Mouse (Mus musculus): ENCODE data around the gene Parp9. TPM values are rescaled to one million over a fixed set of nuclear protein-coding genes. Genes with fewer than 3 reads are reported as not detected.
"Not testable (repeated sequence)": the region's sequence is repeated elsewhere in the genome, so short reads cannot be mapped to it uniquely, and the experiment has no call there.

Parp9 gene
- total RNA-seq, 1 experiment, result 4.8 TPM

- Histone ChIP-seq H3K9me3 (ENCODE audit: control insufficient read depth, insufficient read depth, low read depth, low read length) (no peaks in the 10 kb centered on the region), H3K9ac (ENCODE audit: insufficient read depth, low read depth, low read length, poor library complexity, severe bottlenecking) (no peak overlapping the region), H3K4me1 (ENCODE audit: control insufficient read depth in 2 of 2, insufficient read depth in 2 of 2, low read length in 2 of 2, poor library complexity in 1 of 2) (peaks cover 0 to 2% of the 10 kb centered on the region in 2 experiments; a peak in 1 of 4 replicates), H3K36me3 (ENCODE audit: control insufficient read depth, insufficient read depth, low read length, poor library complexity, severe bottlenecking) (no peaks in the 10 kb centered on the region), H3K27ac (ENCODE audit: insufficient read depth, low read depth, low read length, poor library complexity, severe bottlenecking) (no peak overlapping the region), H3K4me3 (ENCODE audit: insufficient read depth in 1 of 2, low read depth in 1 of 2, low read length in 2 of 2, poor library complexity in 1 of 2, severe bottlenecking in 1 of 2) (no peak overlapping the region)
- TF ChIP-seq HCFC1 (IDR thresholded peaks at IDR 0.05; ENCODE audit: borderline replicate concordance, insufficient read depth, low read length) (no peak), ZNF384 (IDR thresholded peaks at IDR 0.05; ENCODE audit: low read depth, low read length) (no peak), CHD2 (IDR thresholded peaks at IDR 0.05; ENCODE audit: low read depth, low read length) (no peak), MAFK (IDR thresholded peaks at IDR 0.05; ENCODE audit: insufficient read depth, low read depth, low read length) (no peak), ZC3H11A (IDR thresholded peaks at IDR 0.05; ENCODE audit: borderline replicate concordance, low read depth, low read length) (no peak)
- in situ Hi-C loops (cut with MboI; ENCODE audit: low sequenced_read_pairs in 2 of 2, unreplicated experiment in 2 of 2), result no loop called here
- peak; percentile 31 for DNase-seq (ENCODE audit: low read depth, low spot score)
These were observed 3.1 kb downstream of the Parp9 start for GRCm38 (mm10) chr16:35941382-35941781.

DNA sequence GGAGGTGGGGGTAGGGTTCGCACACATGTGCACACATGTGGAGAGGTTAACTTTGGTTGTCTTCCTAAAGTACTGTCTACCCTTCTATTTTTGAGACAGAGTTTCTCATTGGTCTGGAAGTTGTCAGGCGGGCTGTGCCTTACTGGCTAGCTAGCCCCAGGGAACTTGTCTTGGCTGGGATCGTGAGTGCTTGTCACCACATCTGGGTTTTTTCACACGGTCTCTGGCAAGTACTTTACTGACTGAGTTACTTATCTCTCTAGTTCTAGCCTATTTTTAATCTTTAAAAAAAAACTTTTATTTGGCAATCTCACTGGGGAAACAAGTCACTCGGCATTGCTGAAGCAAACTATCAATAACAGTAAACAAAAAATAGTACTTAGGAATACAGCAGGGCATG is 11.0 kb downstream of the Parp9 start:
- Histone ChIP-seq H3K27ac (ENCODE audit: insufficient read depth, low read depth, low read length, poor library complexity, severe bottlenecking) (no peak overlapping the region), H3K9me3 (ENCODE audit: control insufficient read depth, insufficient read depth, low read depth, low read length) (no peaks in the 10 kb centered on the region), H3K4me1 (ENCODE audit: control insufficient read depth in 2 of 2, insufficient read depth in 2 of 2, low read length in 2 of 2, poor library complexity in 1 of 2) (peaks cover 0 to 9% of the 10 kb centered on the region in 2 experiments; a peak in 2 of 4 replicates), H3K9ac (ENCODE audit: insufficient read depth, low read depth, low read length, poor library complexity, severe bottlenecking) (no peak overlapping the region), H3K36me3 (ENCODE audit: control insufficient read depth, insufficient read depth, low read length, poor library complexity, severe bottlenecking) (no peaks in the 10 kb centered on the region; the same call in 1 of the 2 replicates), H3K4me3 (ENCODE audit: insufficient read depth in 1 of 2, low read depth in 1 of 2, low read length in 2 of 2, poor library complexity in 1 of 2, severe bottlenecking in 1 of 2) (no peak overlapping the region)
- TF ChIP-seq CHD2 (IDR thresholded peaks at IDR 0.05; ENCODE audit: low read depth, low read length) (no peak), ZC3H11A (IDR thresholded peaks at IDR 0.05; ENCODE audit: borderline replicate concordance, low read depth, low read length) (no peak), HCFC1 (IDR thresholded peaks at IDR 0.05; ENCODE audit: borderline replicate concordance, insufficient read depth, low read length) (no peak), ZNF384 (IDR thresholded peaks at IDR 0.05; ENCODE audit: low read depth, low read length) (no peak), MAFK (IDR thresholded peaks at IDR 0.05; ENCODE audit: insufficient read depth, low read depth, low read length) (no peak)
- in situ Hi-C loops (cut with MboI; ENCODE audit: low sequenced_read_pairs in 2 of 2, unreplicated experiment in 2 of 2), result no loop called here
- no peak for DNase-seq (ENCODE audit: low read depth, low spot score)

- Histone ChIP-seq H3K27ac (ENCODE audit: insufficient read depth, low read depth, low read length, poor library complexity, severe bottlenecking) (peak overlapping the region; percentile 23; the same call in 1 of the 2 replicates), H3K9ac (ENCODE audit: insufficient read depth, low read depth, low read length, poor library complexity, severe bottlenecking) (no peak overlapping the region), H3K4me1 (ENCODE audit: control insufficient read depth in 2 of 2, insufficient read depth in 2 of 2, low read length in 2 of 2, poor library complexity in 1 of 2) (peaks cover 0 to 9% of the 10 kb centered on the region in 2 experiments; a peak in 2 of 4 replicates), H3K36me3 (ENCODE audit: control insufficient read depth, insufficient read depth, low read length, poor library complexity, severe bottlenecking) (no peaks in the 10 kb centered on the region; the same call in 1 of the 2 replicates), H3K9me3 (ENCODE audit: control insufficient read depth, insufficient read depth, low read depth, low read length) (no peaks in the 10 kb centered on the region), H3K4me3 (ENCODE audit: insufficient read depth in 1 of 2, low read depth in 1 of 2, low read length in 2 of 2, poor library complexity in 1 of 2, severe bottlenecking in 1 of 2) (no peak overlapping the region)
- in situ Hi-C loops (cut with MboI; ENCODE audit: low sequenced_read_pairs in 2 of 2, unreplicated experiment in 2 of 2), result no loop called here
- no peak for DNase-seq (ENCODE audit: low read depth, low spot score)
- TF ChIP-seq ZC3H11A (IDR thresholded peaks at IDR 0.05; ENCODE audit: borderline replicate concordance, low read depth, low read length) (no peak), HCFC1 (IDR thresholded peaks at IDR 0.05; ENCODE audit: borderline replicate concordance, insufficient read depth, low read length) (no peak), CHD2 (IDR thresholded peaks at IDR 0.05; ENCODE audit: low read depth, low read length) (no peak), MAFK (IDR thresholded peaks at IDR 0.05; ENCODE audit: insufficient read depth, low read depth, low read length) (no peak), ZNF384 (IDR thresholded peaks at IDR 0.05; ENCODE audit: low read depth, low read length) (no peak)
These were observed 12.9 kb downstream of the Parp9 start for GRCm38 (mm10) chr16:35951216-35951615.

- DNase-seq (ENCODE audit: low read depth, low spot score), result no peak
- TF ChIP-seq HCFC1 (IDR thresholded peaks at IDR 0.05; ENCODE audit: borderline replicate concordance, insufficient read depth, low read length) (no peak), ZC3H11A (IDR thresholded peaks at IDR 0.05; ENCODE audit: borderline replicate concordance, low read depth, low read length) (no peak), CHD2 (IDR thresholded peaks at IDR 0.05; ENCODE audit: low read depth, low read length) (no peak), MAFK (IDR thresholded peaks at IDR 0.05; ENCODE audit: insufficient read depth, low read depth, low read length) (no peak), ZNF384 (IDR thresholded peaks at IDR 0.05; ENCODE audit: low read depth, low read length) (peak; percentile 80; the same call in 1 of the 2 replicates)
- H3K4me3 ChIP-seq (ENCODE audit: insufficient read depth in 1 of 2, low read depth in 1 of 2, low read length in 2 of 2, poor library complexity in 1 of 2, severe bottlenecking in 1 of 2), result no peak overlapping the region
- H3K36me3 ChIP-seq (ENCODE audit: control insufficient read depth, insufficient read depth, low read length, poor library complexity, severe bottlenecking), result no peaks in the 10 kb centered on the region; the same call in 1 of the 2 replicates
- H3K27ac ChIP-seq (ENCODE audit: insufficient read depth, low read depth, low read length, poor library complexity, severe bottlenecking), result no peak overlapping the region
- peaks cover 0 to 9% of the 10 kb centered on the region in 2 experiments; a peak in 2 of 4 replicates for H3K4me1 ChIP-seq (ENCODE audit: control insufficient read depth in 2 of 2, insufficient read depth in 2 of 2, low read length in 2 of 2, poor library complexity in 1 of 2)
- H3K9me3 ChIP-seq (ENCODE audit: control insufficient read depth, insufficient read depth, low read depth, low read length), result no peaks in the 10 kb centered on the region
- in situ Hi-C loops (cut with MboI; ENCODE audit: low sequenced_read_pairs in 2 of 2, unreplicated experiment in 2 of 2), result no loop called here
- H3K9ac ChIP-seq (ENCODE audit: insufficient read depth, low read depth, low read length, poor library complexity, severe bottlenecking), result no peak overlapping the region
These were observed 14.4 kb downstream of the Parp9 start for GRCm38 (mm10) chr16:35952628-35953130.

DNA sequence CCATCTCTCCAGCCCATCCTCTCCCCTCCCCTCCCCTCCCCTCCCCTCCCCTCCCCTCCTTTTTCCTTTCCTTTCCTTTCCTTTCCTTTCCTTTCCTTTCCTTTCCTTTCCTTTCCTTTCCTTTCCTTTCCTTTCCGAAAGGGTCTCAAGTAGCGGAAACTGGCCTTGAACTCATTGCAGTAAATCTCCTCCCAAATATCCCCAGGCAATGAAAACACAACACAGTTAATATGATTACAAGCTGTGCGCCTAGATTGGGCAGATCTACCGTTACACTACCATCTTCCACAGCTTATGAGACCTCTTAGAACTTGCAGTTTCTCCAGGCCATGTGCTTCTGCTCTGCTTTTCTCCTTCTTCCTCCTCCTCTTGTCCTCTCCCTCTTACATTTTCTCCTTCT is 27.7 kb downstream of the Parp9 start:
- H3K9ac ChIP-seq (ENCODE audit: insufficient read depth, low read depth, low read length, poor library complexity, severe bottlenecking); DNase-seq (ENCODE audit: low read depth, low spot score); H3K9me3 ChIP-seq (ENCODE audit: control insufficient read depth, insufficient read depth, low read depth, low read length); in situ Hi-C loops (cut with MboI; ENCODE audit: low sequenced_read_pairs in 2 of 2, unreplicated experiment in 2 of 2); H3K4me3 ChIP-seq (ENCODE audit: insufficient read depth in 1 of 2, low read depth in 1 of 2, low read length in 2 of 2, poor library complexity in 1 of 2, severe bottlenecking in 1 of 2); H3K36me3 ChIP-seq (ENCODE audit: control insufficient read depth, insufficient read depth, low read length, poor library complexity, severe bottlenecking): not testable (repeated sequence)
- Histone ChIP-seq H3K27ac (ENCODE audit: insufficient read depth, low read depth, low read length, poor library complexity, severe bottlenecking) (peak overlapping the region; percentile 93; the same call in 1 of the 2 replicates), H3K4me1 (ENCODE audit: control insufficient read depth in 2 of 2, insufficient read depth in 2 of 2, low read length in 2 of 2, poor library complexity in 1 of 2) (peaks cover 11 to 13% of the 10 kb centered on the region in 2 experiments)
